Mouse (Mus musculus) ES-E14 (cell line): Measurements from ENCODE around the gene Scube1.

Experiments used
- CHD2 ChIP-seq: IDR thresholded peaks from 2 replicates; pipeline ENCODE4 v1.6.1; 2014; ENCODE audit warnings: mild to moderate bottlenecking, low read depth, low read length, inconsistent platforms
- HCFC1 ChIP-seq: IDR thresholded peaks from 2 replicates; pipeline ENCODE4 v1.6.1; 2012; ENCODE audit warnings: low read length, inconsistent platforms, borderline replicate concordance; ENCODE audit not compliant: insufficient read depth
- MAFK ChIP-seq: IDR thresholded peaks from 2 replicates; pipeline ENCODE4 v1.6.1; 2014; ENCODE audit warnings: mild to moderate bottlenecking, low read depth, low read length, inconsistent platforms; ENCODE audit not compliant: insufficient read depth

DNA sequence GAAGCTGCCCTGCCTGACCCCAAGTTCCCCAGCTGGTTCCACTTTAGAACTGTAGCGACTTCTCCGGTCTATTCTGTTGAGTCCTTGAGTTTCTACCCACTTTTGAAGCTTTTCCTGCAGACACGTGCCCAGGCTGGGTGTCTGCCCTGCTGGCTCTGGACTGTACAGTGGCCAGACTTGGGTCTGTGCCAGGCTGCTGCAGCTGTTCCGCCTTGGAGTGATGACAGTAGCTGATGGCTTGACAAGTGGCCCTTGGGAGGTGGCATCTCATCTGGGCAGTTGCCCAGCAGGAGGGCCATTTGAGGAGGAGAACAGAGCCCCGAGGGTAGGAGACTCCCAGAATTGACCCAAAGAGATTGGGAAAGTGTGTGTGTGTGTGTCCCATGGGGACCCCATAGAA is 47.6 kb upstream of the Scube1 start:
- TF ChIP-seq MAFK (no peak), HCFC1 (no peak), CHD2 (no peak)
